Mouse (Mus musculus) spleen, adult 2 months (tissue): Measurements from ENCODE around the gene 1700003H04Rik. TPM values are rescaled to one million over a fixed set of nuclear protein-coding genes. Genes with fewer than 3 reads are reported as not detected.

ENCODE experiments used
- DNase-seq, 2 experiments: peaks; one replicate each; pipeline versions ENCODE4 v3.0.0 to v3.0.0-alpha.2; 2012 to 2021; ENCODE audit warnings: low spot score in 2 of 2, low read depth in 1 of 2
- H3K27ac ChIP-seq: fragments of 200-500 bp; 2 replicates; pipeline ENCODE4 v1.5.1; 2012; ENCODE audit warnings: low read length, inconsistent platforms; ENCODE audit not compliant: insufficient read depth
- H3K27me3 ChIP-seq: fragments of 200-500 bp; 2 replicates; pipeline ENCODE4 v1.6.1; 2012; ENCODE audit warnings: mild to moderate bottlenecking, moderate library complexity, low read length, inconsistent platforms; ENCODE audit not compliant: control insufficient read depth, insufficient read depth
- H3K36me3 ChIP-seq: fragments of 200-500 bp; 2 replicates; pipeline ENCODE4 v1.6.1; 2012; ENCODE audit warnings: mild to moderate bottlenecking, low read length, inconsistent platforms; ENCODE audit not compliant: control insufficient read depth, insufficient read depth
- H3K4me1 ChIP-seq: fragments of 200-500 bp; 2 replicates; pipeline ENCODE4 v1.6.1; 2011; ENCODE audit warnings: inconsistent platforms; ENCODE audit not compliant: control insufficient read depth, insufficient read depth, insufficient read length
- H3K4me3 ChIP-seq: fragments of 200-500 bp; 2 replicates; pipeline ENCODE4 v1.5.1; 2011; ENCODE audit warnings: mild to moderate bottlenecking, inconsistent platforms; ENCODE audit not compliant: insufficient read depth, insufficient read length; ENCODE audit errors: extremely low read depth
- CTCF ChIP-seq: fragments of 200-500 bp; IDR thresholded peaks from 2 replicates; pipeline ENCODE4 v1.5.1; 2011; ENCODE audit warnings: mild to moderate bottlenecking, inconsistent platforms; ENCODE audit not compliant: insufficient read depth, insufficient read length, insufficient replicate concordance; ENCODE audit errors: extremely low read depth
- POLR2A ChIP-seq: fragments of 200-500 bp; IDR thresholded peaks from 2 replicates; pipeline ENCODE4 v1.6.1; 2011; ENCODE audit warnings: low read depth, low read length, inconsistent platforms
- WGBS: fragments of 180-500 bp; shearing (Covaris S2); methylation state at CpG from one replicate; pipeline ENCODE4 v1.1.7; 2018; 5-methylcytosine and 5-hydroxymethylcytosine counted together
- polyA plus RNA-seq: library from polyadenylated mRNA; depleted of rRNA; stranded (reverse); fragments of >200 nt; gene quantifications from 2 replicates; pipeline ENCODE4 v1.2.3, GENCODE M21; 2012

1700003H04Rik gene
- polyA plus RNA-seq, 1 experiment = not detected

DNA sequence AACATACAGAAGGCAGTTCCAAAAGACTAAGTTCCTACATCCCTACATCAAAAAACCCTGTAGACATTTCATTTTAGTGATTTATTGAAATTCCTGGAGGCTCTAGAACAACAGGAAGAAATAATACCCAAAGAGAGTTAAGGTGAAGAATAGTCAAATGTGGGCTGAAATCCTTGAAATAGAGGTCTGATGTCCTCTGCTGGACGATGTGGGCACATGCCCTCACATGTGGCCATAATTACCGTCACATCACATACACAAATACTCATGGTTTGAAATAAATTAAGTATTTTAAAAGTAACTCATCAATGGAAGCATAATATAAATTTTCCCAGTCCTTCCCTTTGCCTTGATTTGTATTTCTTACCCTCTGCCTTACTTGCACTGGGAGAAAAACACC lies 4.9 kb upstream of the 1700003H04Rik start:
- DNase-seq = no peak

DNA sequence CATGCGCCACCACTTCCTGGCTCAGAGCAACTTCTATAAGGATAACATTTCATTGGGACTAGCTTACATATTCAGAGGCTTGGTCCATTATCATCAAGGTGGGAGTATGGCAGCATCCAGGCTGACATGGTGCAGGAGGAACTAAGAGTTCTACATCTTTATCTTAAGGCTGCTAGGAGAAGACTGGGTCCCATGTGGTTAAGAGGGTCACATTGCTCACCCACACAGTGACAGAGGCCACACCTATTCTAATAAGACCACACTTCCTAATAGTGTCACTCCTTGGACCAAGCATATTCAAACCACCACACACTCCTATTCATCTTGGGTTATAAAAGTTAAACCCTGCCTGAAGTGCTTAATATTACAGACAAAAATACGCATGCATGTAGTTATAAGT lies 23.6 kb downstream of the 1700003H04Rik start:
- Histone ChIP-seq H3K36me3 (no peaks in the 10 kb centered on the region), H3K4me1 (no peaks in the 10 kb centered on the region), H3K27me3 (no peaks in the 10 kb centered on the region), H3K4me3 (no peak overlapping the region), H3K27ac (no peak overlapping the region)
- 89% methylated on average over 2 of the region's 2 CpGs for WGBS
- DNase-seq = no peak
- no peak for TF ChIP-seq POLR2A
- no peak for TF ChIP-seq CTCF

More for the DNA sequence above, 4.9 kb upstream of the 1700003H04Rik start:
- TF ChIP-seq CTCF = no peak
- TF ChIP-seq POLR2A = no peak
- Histone ChIP-seq H3K4me1 (no peaks in the 10 kb centered on the region), H3K4me3 (no peak overlapping the region), H3K27me3 (no peaks in the 10 kb centered on the region), H3K27ac (no peak overlapping the region), H3K36me3 (no peaks in the 10 kb centered on the region)
- WGBS = 76% methylated on average over 2 of the region's 2 CpGs

DNA sequence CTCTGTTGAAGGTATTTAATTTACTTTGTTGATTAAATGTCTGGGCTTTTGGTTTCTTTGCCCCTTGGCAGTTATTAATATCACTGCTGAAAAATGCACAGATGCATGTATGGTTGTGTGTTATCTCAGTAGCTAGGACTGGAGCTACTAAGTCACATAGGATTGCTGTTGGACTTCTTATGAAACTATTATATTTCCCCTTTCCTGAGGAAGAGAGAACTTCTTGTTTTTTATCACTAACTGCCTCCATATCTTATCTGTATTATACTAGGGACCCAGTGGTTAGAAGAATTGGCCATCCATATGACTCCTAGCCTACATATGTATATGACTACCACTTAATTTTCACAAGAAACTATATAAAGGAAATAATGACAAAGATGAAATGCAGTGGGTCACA lies 24.9 kb downstream of the 1700003H04Rik start:
- TF ChIP-seq CTCF (no peak), POLR2A (no peak)
- H3K27me3 ChIP-seq = no peaks in the 10 kb centered on the region
- H3K4me1 ChIP-seq = no peaks in the 10 kb centered on the region
- H3K36me3 ChIP-seq = no peaks in the 10 kb centered on the region
- no peak overlapping the region for H3K27ac ChIP-seq
- no peak overlapping the region for H3K4me3 ChIP-seq
- no peak for DNase-seq

DNA sequence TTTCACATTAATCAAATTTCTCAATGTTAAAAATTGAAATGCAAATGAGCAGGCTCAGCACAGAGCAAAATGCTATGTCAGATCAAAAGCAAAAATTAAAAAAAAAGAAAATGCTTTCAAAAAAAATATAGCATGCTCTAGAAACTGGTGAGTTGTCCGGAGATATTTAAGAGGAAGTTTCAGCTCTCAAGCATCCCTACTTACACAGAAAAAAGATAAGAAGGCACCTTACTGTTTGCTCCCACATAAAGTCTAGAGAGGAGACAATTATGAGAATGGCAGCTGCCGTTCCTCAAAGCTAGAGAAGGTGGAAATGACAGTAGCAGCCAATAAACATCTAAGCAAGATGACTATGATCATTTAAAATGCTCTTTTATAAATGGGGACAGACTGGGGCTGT lies 25.8 kb downstream of the 1700003H04Rik start:
- Histone ChIP-seq H3K4me1 (no peaks in the 10 kb centered on the region), H3K27ac (no peak overlapping the region), H3K27me3 (no peaks in the 10 kb centered on the region), H3K36me3 (no peaks in the 10 kb centered on the region), H3K4me3 (no peak overlapping the region)
- TF ChIP-seq CTCF = no peak
- no peak for TF ChIP-seq POLR2A
- DNase-seq = no peak
- 75% methylated on average over 2 of the region's 2 CpGs for WGBS

DNA sequence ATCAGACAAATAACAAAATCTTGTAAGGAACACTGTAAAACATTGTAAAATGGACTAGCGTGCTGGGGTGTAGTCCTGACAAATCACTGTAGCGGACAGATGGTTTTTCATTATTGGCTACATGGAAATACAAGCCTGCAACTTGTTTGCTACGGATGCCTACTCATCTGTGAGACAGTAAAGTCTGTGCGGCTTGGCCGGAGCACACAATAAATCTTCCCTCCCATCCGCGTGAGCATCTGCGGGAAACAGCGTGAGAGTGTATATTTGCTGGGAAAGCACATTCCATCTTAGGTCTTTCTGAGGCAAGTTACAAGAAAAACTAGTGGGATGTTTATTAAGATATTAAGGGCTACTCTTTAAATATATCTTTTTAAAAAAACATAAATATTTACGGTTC lies 32.0 kb downstream of the 1700003H04Rik start:
- Histone ChIP-seq H3K4me3 (no peak overlapping the region), H3K4me1 (no peaks in the 10 kb centered on the region), H3K27ac (no peak overlapping the region), H3K36me3 (no peaks in the 10 kb centered on the region), H3K27me3 (no peaks in the 10 kb centered on the region)
- DNase-seq = no peak
- WGBS = 92% methylated on average over 10 of the region's 10 CpGs
- TF ChIP-seq CTCF (no peak), POLR2A (no peak)

DNA sequence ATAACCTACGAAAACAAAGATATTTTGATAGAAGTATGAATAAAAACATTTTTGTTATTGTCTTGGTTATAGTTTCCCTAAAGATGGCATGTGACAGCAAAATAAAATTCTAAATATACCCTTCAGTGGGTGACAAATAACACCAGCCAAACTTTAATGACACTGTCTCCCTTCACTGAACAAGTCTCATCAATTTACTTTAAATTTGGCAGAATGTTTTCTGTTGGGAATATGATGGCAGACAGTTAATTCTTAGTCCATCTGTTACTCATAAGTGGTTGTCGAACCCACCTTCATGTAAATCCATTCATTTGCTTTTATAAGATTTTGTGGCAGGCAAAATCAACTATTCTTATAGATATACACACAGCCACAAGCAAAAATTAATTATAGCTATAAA lies 42.6 kb downstream of the 1700003H04Rik start:
- H3K4me3 ChIP-seq = no peak overlapping the region
- no peaks in the 10 kb centered on the region for H3K36me3 ChIP-seq
- no peak overlapping the region for H3K27ac ChIP-seq
- TF ChIP-seq CTCF (no peak), POLR2A (no peak)
- no peaks in the 10 kb centered on the region for H3K4me1 ChIP-seq
- no peak for DNase-seq
- 88% methylated on average over 2 of the region's 2 CpGs for WGBS
- no peaks in the 10 kb centered on the region for H3K27me3 ChIP-seq

DNA sequence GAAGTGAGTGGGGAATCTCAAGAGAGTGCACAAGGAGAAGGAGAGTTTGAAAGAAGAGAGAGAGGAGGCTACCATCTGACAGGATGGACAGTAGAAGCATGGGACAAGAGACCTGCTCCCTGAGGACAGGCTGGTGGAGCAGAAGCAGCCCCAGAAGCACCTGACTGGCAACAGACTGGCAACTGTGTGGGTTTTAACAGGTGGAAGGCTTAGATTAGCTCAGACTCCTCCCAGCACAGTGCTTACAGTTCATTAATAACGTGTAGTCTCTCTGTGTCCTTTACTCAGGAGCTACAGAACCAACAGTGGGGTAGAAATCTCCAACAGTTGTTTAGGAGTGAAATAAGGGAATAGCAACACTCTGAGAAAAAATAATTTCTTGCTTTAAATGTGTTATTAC lies 44.3 kb downstream of the 1700003H04Rik start:
- Histone ChIP-seq H3K27ac (no peak overlapping the region), H3K4me1 (no peaks in the 10 kb centered on the region), H3K4me3 (no peak overlapping the region), H3K36me3 (no peaks in the 10 kb centered on the region), H3K27me3 (no peaks in the 10 kb centered on the region)
- no peak for DNase-seq
- 48% methylated on average over 1 of the region's 1 CpGs for WGBS
- TF ChIP-seq POLR2A = no peak
- no peak for TF ChIP-seq CTCF
